Mouse (Mus musculus) myocyte (in vitro differentiated cells): ENCODE data around the gene Tnk1.

Source experiments
- E2F4 ChIP-seq: IDR thresholded peaks from one replicate; pipeline ENCODE4 v1.6.1; 2011; ENCODE audit warnings: mild to moderate bottlenecking, control low read depth, moderate library complexity; ENCODE audit not compliant: insufficient read depth
- MAX ChIP-seq: IDR thresholded peaks from one replicate; pipeline ENCODE4 v1.6.1; 2011; ENCODE audit warnings: low read depth, mild to moderate bottlenecking, control low read depth
- MYOD1 ChIP-seq, 3 experiments: IDR thresholded peaks; one replicate each; pipeline ENCODE4 v1.6.1; 2011; ENCODE audit warnings: control low read depth in 2 of 3, low read depth in 2 of 3, mild to moderate bottlenecking in 2 of 3, moderate library complexity in 1 of 3; ENCODE audit not compliant: insufficient read length in 2 of 3, control insufficient read depth in 1 of 3
- MYOG ChIP-seq, 3 experiments: IDR thresholded peaks; one replicate each; pipeline ENCODE4 v1.6.1; 2011; ENCODE audit warnings: control low read depth in 2 of 3, low read depth in 2 of 3, mild to moderate bottlenecking in 2 of 3; ENCODE audit not compliant: insufficient read length in 2 of 3, control insufficient read depth in 1 of 3, insufficient read depth in 1 of 3
- POLR2A ChIP-seq: IDR thresholded peaks from one replicate; pipeline ENCODE4 v1.6.1; 2011; ENCODE audit warnings: low read depth, mild to moderate bottlenecking, control low read depth, moderate library complexity; ENCODE audit not compliant: insufficient read length
- POLR2AphosphoS2 ChIP-seq: IDR thresholded peaks from one replicate; pipeline ENCODE4 v1.6.1; 2011; ENCODE audit warnings: low read depth, control low read depth; ENCODE audit not compliant: insufficient read length
- REST ChIP-seq: IDR thresholded peaks from one replicate; pipeline ENCODE4 v1.6.1; 2011; ENCODE audit warnings: mild to moderate bottlenecking, control low read depth, moderate library complexity; ENCODE audit not compliant: insufficient read depth, insufficient read length
- TCF12 ChIP-seq: IDR thresholded peaks from one replicate; pipeline ENCODE4 v1.6.1; 2011; ENCODE audit warnings: mild to moderate bottlenecking, control low read depth; ENCODE audit not compliant: poor library complexity, insufficient read depth, severe bottlenecking
- TCF3 ChIP-seq: IDR thresholded peaks from one replicate; pipeline ENCODE4 v1.6.1; 2011; ENCODE audit warnings: low read depth, control low read depth; ENCODE audit not compliant: insufficient read length
- USF1 ChIP-seq: IDR thresholded peaks from one replicate; pipeline ENCODE4 v1.6.1; 2011; ENCODE audit warnings: low read depth, mild to moderate bottlenecking, control low read depth, moderate library complexity

DNA sequence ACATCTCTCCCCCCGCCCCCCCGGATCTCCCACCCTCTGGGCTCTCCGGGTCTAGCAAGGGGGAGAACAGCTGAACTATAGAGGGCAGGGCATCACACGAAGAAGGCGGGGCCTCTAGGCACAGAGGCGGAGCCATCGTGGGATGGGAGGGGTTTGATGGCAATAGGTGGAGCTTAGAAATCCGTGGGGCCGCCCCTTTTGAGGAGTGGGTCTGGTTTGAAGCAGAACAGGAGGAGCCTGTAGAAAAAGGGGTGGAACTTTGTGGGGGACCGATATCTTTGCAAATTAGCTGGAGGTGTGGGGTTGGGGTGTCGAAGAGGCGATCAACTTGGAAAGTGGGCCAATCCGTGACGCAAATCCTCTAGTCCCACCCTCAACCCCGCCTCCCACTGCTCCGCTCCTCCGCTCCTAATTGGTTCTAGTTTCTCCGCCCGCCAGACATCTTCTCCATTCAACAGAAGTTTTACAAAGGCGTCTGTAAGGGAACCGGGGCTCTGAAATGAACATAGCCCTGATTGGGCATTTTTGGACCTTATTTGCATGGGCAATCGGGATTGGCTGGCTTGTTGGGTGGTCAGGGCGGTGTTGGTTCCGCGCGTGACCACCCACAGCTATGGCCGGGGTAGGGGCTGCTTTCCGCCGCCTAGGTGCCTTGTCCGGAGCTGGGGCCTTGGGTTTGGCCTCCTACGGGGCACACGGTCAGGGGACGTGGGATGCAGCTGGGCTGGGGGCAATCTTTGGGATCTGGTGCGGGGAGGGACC, 20.4 kb downstream of the Tnk1 start, which contains the start of gene Tmem256:
- TF ChIP-seq MAX (no peak), POLR2A (peak; percentile 81), USF1 (no peak), MYOD1 (IDR thresholded peaks at IDR 0.05; ENCODE audit: control insufficient read depth in 1 of 3, insufficient read length in 2 of 3, low read depth in 2 of 3) (peak in 2 of 3 experiments; percentile 13 to 23), TCF3 (no peak), POLR2AphosphoS2 (peak; percentile 86), REST (no peak), TCF12 (no peak), MYOG (IDR thresholded peaks at IDR 0.05; ENCODE audit: control insufficient read depth in 1 of 3, insufficient read depth in 1 of 3, insufficient read length in 2 of 3, low read depth in 2 of 3) (peak in 2 of 3 experiments; percentile 38 to 42), E2F4 (peak; percentile 58)
